Mouse (Mus musculus) liver, embryonic 14.5 days (tissue): ENCODE results near the gene AL607142.1.

Experiments used
- CTCF ChIP-seq: IDR thresholded peaks from 2 replicates; pipeline ENCODE4 v1.5.1; 2016; ENCODE audit warnings: antibody characterized with exemption, low read depth, control low read depth
- EP300 ChIP-seq: IDR thresholded peaks from 2 replicates; pipeline ENCODE4 v1.6.1; 2016; ENCODE audit warnings: antibody characterized with exemption, low read depth

- no peak for TF ChIP-seq CTCF
- no peak for TF ChIP-seq EP300
Measured at GRCm38 (mm10) chr4:120069582-120069980, 4.8 kb downstream of the AL607142.1 start.
